Mouse (Mus musculus): ENCODE measurements around the gene Crisp3. TPM values are rescaled to one million over a fixed set of nuclear protein-coding genes. Genes with fewer than 3 reads are reported as not detected.
"Not testable (repeated sequence)": the region's sequence is repeated elsewhere in the genome, so short reads cannot be mapped to it uniquely, and the experiment has no call there.

The Crisp3 gene
- total RNA-seq (2015; ENCODE audit: low replicate concordance) (not detected in 2 replicates), total RNA-seq (2017; ENCODE audit: low replicate concordance) (not detected in 2 replicates)

- no peak for ATAC-seq (replicated peaks; ENCODE audit: low FRiP score, poor library complexity, severe bottlenecking)
These were observed at the start of gene Crisp3 for GRCm38 (mm10) chr17:40242135-40242534. Crisp3 (minus strand) TSS chr17:40242288.

DNA sequence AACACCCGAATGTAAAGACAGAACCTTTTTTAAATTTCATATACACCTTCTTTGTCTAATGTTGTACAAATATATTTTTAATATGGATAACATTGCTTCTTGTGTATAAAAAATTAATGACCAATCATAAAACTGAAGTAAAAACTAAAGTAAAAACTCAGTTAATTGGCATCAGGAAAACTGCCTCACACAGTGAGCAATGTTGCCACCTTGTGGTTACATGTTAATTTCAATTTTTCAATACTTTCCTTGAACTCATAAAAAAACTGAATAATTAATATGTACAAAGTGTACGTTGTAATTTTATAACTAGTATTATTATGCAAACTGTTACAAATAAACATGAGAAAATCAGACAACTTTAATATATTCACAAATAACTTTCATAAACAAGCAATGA, 43.3 kb upstream of the Crisp3 start:
- ATAC-seq (replicated peaks; ENCODE audit: low FRiP score, poor library complexity, severe bottlenecking): no peak

DNA sequence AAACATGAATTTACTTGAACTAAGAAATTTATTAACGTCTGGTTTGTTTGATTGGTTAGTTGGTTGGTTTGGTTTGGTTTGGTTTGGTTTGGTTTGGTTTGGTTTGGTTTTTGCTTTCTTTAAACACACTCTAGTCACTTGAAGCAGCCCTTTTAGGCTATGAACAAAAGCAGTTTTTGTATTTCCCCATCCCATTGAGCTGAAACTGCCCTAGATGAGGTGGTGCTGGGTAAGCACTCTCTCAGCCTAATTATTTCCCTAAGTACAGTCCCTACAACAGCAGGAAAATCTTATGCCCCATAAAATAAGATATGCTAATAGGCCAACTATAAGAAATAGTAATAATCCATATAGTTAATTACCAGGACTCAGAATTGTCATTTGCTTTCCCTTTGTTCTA, 33.4 kb upstream of the Crisp3 start:
- ATAC-seq (replicated peaks; ENCODE audit: low FRiP score, poor library complexity, severe bottlenecking): no peak

- ATAC-seq (replicated peaks; ENCODE audit: low FRiP score, poor library complexity, severe bottlenecking): no peak
These were observed 32.9 kb upstream of the Crisp3 start for GRCm38 (mm10) chr17:40274906-40275470.

- ATAC-seq (replicated peaks; ENCODE audit: low FRiP score, poor library complexity, severe bottlenecking): no peak
These were observed 10.4 kb upstream of the Crisp3 start for GRCm38 (mm10) chr17:40252487-40252886.

DNA sequence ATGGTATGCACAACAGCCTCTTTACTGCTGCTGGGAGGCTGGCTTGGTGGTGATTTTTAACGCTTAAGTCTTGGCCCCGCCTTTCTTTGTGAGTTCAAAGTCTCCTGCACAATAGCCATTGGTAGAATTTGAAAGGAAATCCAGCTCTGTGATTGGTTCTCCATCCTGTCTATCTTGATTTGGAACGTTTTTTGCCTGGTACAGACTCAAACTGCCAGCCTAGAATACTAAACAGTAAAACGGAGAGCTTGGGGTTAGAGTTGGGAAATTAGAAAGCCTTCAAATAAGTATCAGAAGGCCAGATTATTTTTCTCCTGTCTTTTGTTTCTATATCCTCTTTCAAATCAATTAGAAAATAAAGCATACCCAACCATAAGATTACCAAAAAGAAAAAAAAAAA, 33.5 kb downstream of the Crisp3 start, which contains the start of gene Pgk2:
TSS of gene Pgk2 (minus strand) at position 101 of the 400 bp plus-strand sequence.
- no peak for ATAC-seq (replicated peaks; ENCODE audit: low FRiP score, poor library complexity, severe bottlenecking)

- ATAC-seq (replicated peaks; ENCODE audit: low FRiP score, poor library complexity, severe bottlenecking): not testable (repeated sequence)
These were observed 40.3 kb downstream of the Crisp3 start for GRCm38 (mm10) chr17:40201803-40202202.

DNA sequence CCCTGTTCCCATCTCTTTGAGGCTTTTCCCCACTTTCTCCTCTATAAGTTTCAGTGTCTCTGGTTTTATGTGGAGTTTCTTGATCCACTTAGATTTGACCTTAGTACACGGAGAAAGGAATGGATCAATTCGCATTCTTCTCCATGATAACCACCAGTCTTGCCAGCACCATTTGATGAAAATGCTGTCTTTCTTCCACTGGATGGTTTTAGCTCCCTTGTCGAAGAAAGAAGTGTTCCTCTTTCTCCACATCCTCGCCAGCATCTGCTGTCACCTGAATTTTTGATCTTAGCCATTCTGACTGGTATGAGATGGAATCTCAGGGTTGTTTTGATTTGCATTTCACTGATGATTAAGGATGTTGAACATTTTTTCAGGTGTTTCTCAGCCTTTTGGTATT, 51.9 kb downstream of the Crisp3 start:
- ATAC-seq (replicated peaks; ENCODE audit: low FRiP score, poor library complexity, severe bottlenecking): not testable (repeated sequence)

Other genes starting within 250 kb of the Crisp3 start
- not detected in 2 replicates for gene AC192777.2, start 146.8 kb downstream of the Crisp3 start, total RNA-seq (2015; ENCODE audit: low replicate concordance)
- not detected in 2 replicates for gene AC192777.2, start 146.8 kb downstream of the Crisp3 start, total RNA-seq (2017; ENCODE audit: low replicate concordance)
- gene Pgk2, start 33.6 kb downstream of the Crisp3 start, total RNA-seq (2015; ENCODE audit: low replicate concordance): not detected in 2 replicates
- gene Pgk2, start 33.6 kb downstream of the Crisp3 start, total RNA-seq (2017; ENCODE audit: low replicate concordance): not detected in 2 replicates
- gene Crisp1, start 76.9 kb upstream of the Crisp3 start, total RNA-seq (2015; ENCODE audit: low replicate concordance): not detected in 2 replicates
- gene Crisp1, start 76.9 kb upstream of the Crisp3 start, total RNA-seq (2017; ENCODE audit: low replicate concordance): not detected in 2 replicates